Mouse (Mus musculus): ENCODE results near the gene Rassf4. TPM values are rescaled to one million over a fixed set of nuclear protein-coding genes. Genes with fewer than 3 reads are reported as not detected.

The Rassf4 gene
- 6.1 and 6.3 TPM in 2 replicates for polyA plus RNA-seq (2015; fragmentation: Nextera tagmentation; extraction: Ambion mirVana)

- Histone ChIP-seq H3K27me3 (ENCODE audit: insufficient read depth, low read length) (no peaks in the 10 kb centered on the region), H3K9ac (replicated peaks; ENCODE audit: low read length) (peak within 1 kb of the TSS; percentile 59), H3K4me2 (replicated peaks; ENCODE audit: low read depth, low read length) (peak within 1 kb of the TSS; percentile 96), H3K36me3 (ENCODE audit: insufficient read depth, low read length) (no peaks in the 10 kb centered on the region), H3K9me3 (ENCODE audit: low read length) (no peaks in the 10 kb centered on the region), H3K27ac (ENCODE audit: low read length) (peak within 1 kb of the TSS; percentile 21), H3K4me3 (ENCODE audit: low read length) (peak within 1 kb of the TSS; percentile 49), H3K4me1 (ENCODE audit: insufficient read depth, low read length) (peaks cover 23% of the 10 kb centered on the region)
- WGBS: under 1% methylated on average over 44 of the region's 44 CpGs
- peak; percentile 91 for ATAC-seq (ENCODE audit: low FRiP score, low TSS enrichment)
These were observed at the start of gene Rassf4 for GRCm38 (mm10) chr6:116673471-116674282. Gene Rassf4 (minus strand): TSS chr6:116673952.

GRCm38 (mm10) chr6:116718920-116719319 lies 45.2 kb upstream of the Rassf4 start:
- no peak for ATAC-seq (ENCODE audit: low FRiP score, low TSS enrichment)
- Histone ChIP-seq H3K9ac (replicated peaks; ENCODE audit: low read length) (no peak overlapping the region), H3K9me3 (ENCODE audit: low read length) (no peaks in the 10 kb centered on the region), H3K27ac (ENCODE audit: low read length) (no peak overlapping the region), H3K4me2 (replicated peaks; ENCODE audit: low read depth, low read length) (no peak overlapping the region), H3K4me1 (ENCODE audit: insufficient read depth, low read length) (peaks cover 12% of the 10 kb centered on the region; the same call in 1 of the 2 replicates), H3K27me3 (ENCODE audit: insufficient read depth, low read length) (no peaks in the 10 kb centered on the region; the same call in 1 of the 2 replicates), H3K4me3 (ENCODE audit: low read length) (no peak overlapping the region), H3K36me3 (ENCODE audit: insufficient read depth, low read length) (no peaks in the 10 kb centered on the region)
- WGBS: 60% methylated on average over 4 of the region's 4 CpGs

- ATAC-seq (ENCODE audit: low FRiP score, low TSS enrichment): no peak
- H3K36me3 ChIP-seq (ENCODE audit: insufficient read depth, low read length): no peaks in the 10 kb centered on the region
- no peaks in the 10 kb centered on the region for H3K9me3 ChIP-seq (ENCODE audit: low read length)
- no peaks in the 10 kb centered on the region; the same call in 1 of the 2 replicates for H3K27me3 ChIP-seq (ENCODE audit: insufficient read depth, low read length)
- H3K4me2 ChIP-seq (replicated peaks; ENCODE audit: low read depth, low read length): no peak overlapping the region
- H3K4me1 ChIP-seq (ENCODE audit: insufficient read depth, low read length): peaks cover 12% of the 10 kb centered on the region; the same call in 1 of the 2 replicates
- H3K9ac ChIP-seq (replicated peaks; ENCODE audit: low read length): no peak overlapping the region
- H3K4me3 ChIP-seq (ENCODE audit: low read length): no peak overlapping the region
- 75% methylated on average over 4 of the region's 4 CpGs for WGBS
- H3K27ac ChIP-seq (ENCODE audit: low read length): no peak overlapping the region
These were observed 44.6 kb upstream of the Rassf4 start for GRCm38 (mm10) chr6:116718361-116718760.

GRCm38 (mm10) chr6:116717851-116718250 lies 44.1 kb upstream of the Rassf4 start:
- WGBS: 74% methylated on average over 7 of the region's 7 CpGs
- Histone ChIP-seq H3K27ac (ENCODE audit: low read length) (no peak overlapping the region), H3K4me1 (ENCODE audit: insufficient read depth, low read length) (peaks cover 12% of the 10 kb centered on the region; the same call in 1 of the 2 replicates), H3K27me3 (ENCODE audit: insufficient read depth, low read length) (no peaks in the 10 kb centered on the region; the same call in 1 of the 2 replicates), H3K9me3 (ENCODE audit: low read length) (no peaks in the 10 kb centered on the region), H3K9ac (replicated peaks; ENCODE audit: low read length) (no peak overlapping the region), H3K36me3 (ENCODE audit: insufficient read depth, low read length) (no peaks in the 10 kb centered on the region), H3K4me2 (replicated peaks; ENCODE audit: low read depth, low read length) (no peak overlapping the region), H3K4me3 (ENCODE audit: low read length) (no peak overlapping the region)
- no peak for ATAC-seq (ENCODE audit: low FRiP score, low TSS enrichment)

GRCm38 (mm10) chr6:116716666-116717065 lies 42.9 kb upstream of the Rassf4 start, which contains the start of gene Tmem72:
Gene Tmem72 (minus strand): TSS chr6:116716913.
- Histone ChIP-seq H3K27ac (ENCODE audit: low read length) (peak within 1 kb of the TSS; percentile 75), H3K36me3 (ENCODE audit: insufficient read depth, low read length) (no peaks in the 10 kb centered on the region), H3K9ac (replicated peaks; ENCODE audit: low read length) (peak within 1 kb of the TSS; percentile 16; the same call in 1 of the 2 replicates), H3K4me1 (ENCODE audit: insufficient read depth, low read length) (peaks cover 12% of the 10 kb centered on the region; the same call in 1 of the 2 replicates), H3K4me3 (ENCODE audit: low read length) (peak within 1 kb of the TSS; percentile 1; the same call in 1 of the 2 replicates), H3K27me3 (ENCODE audit: insufficient read depth, low read length) (no peaks in the 10 kb centered on the region; the same call in 1 of the 2 replicates), H3K4me2 (replicated peaks; ENCODE audit: low read depth, low read length) (peak within 1 kb of the TSS; percentile 31), H3K9me3 (ENCODE audit: low read length) (no peaks in the 10 kb centered on the region)
- ATAC-seq (ENCODE audit: low FRiP score, low TSS enrichment): peak; percentile 96
- 45% methylated on average over 8 of the region's 8 CpGs for WGBS

- ATAC-seq (ENCODE audit: low FRiP score, low TSS enrichment): no peak
These were observed 41.4 kb upstream of the Rassf4 start for GRCm38 (mm10) chr6:116715166-116715565.

GRCm38 (mm10) chr6:116714576-116714975 lies 40.8 kb upstream of the Rassf4 start:
- H3K9ac ChIP-seq (replicated peaks; ENCODE audit: low read length): no peak overlapping the region
- H3K4me2 ChIP-seq (replicated peaks; ENCODE audit: low read depth, low read length): 0 out of 2 replicates have a peak overlapping the region, but pooled peaks have one; percentile 14
- H3K27me3 ChIP-seq (ENCODE audit: insufficient read depth, low read length): no peaks in the 10 kb centered on the region; the same call in 1 of the 2 replicates
- no peaks in the 10 kb centered on the region for H3K36me3 ChIP-seq (ENCODE audit: insufficient read depth, low read length)
- H3K27ac ChIP-seq (ENCODE audit: low read length): no peak overlapping the region
- WGBS: 70% methylated on average over 5 of the region's 5 CpGs
- peaks cover 12% of the 10 kb centered on the region; the same call in 1 of the 2 replicates for H3K4me1 ChIP-seq (ENCODE audit: insufficient read depth, low read length)
- H3K9me3 ChIP-seq (ENCODE audit: low read length): no peaks in the 10 kb centered on the region
- no peak overlapping the region for H3K4me3 ChIP-seq (ENCODE audit: low read length)
- no peak for ATAC-seq (ENCODE audit: low FRiP score, low TSS enrichment)

More at GRCm38 (mm10) chr6:116715166-116715565, 41.4 kb upstream of the Rassf4 start:
- Histone ChIP-seq H3K4me3 (ENCODE audit: low read length) (no peak overlapping the region), H3K27ac (ENCODE audit: low read length) (0 out of 2 replicates have a peak overlapping the region, but pooled peaks have one; percentile 29), H3K4me2 (replicated peaks; ENCODE audit: low read depth, low read length) (peak overlapping the region; percentile 31; the same call in 1 of the 2 replicates), H3K9me3 (ENCODE audit: low read length) (no peaks in the 10 kb centered on the region), H3K4me1 (ENCODE audit: insufficient read depth, low read length) (peaks cover 12% of the 10 kb centered on the region; the same call in 1 of the 2 replicates), H3K27me3 (ENCODE audit: insufficient read depth, low read length) (no peaks in the 10 kb centered on the region; the same call in 1 of the 2 replicates), H3K36me3 (ENCODE audit: insufficient read depth, low read length) (no peaks in the 10 kb centered on the region), H3K9ac (replicated peaks; ENCODE audit: low read length) (no peak overlapping the region)
- 72% methylated on average over 2 of the region's 2 CpGs for WGBS

GRCm38 (mm10) chr6:116713966-116714365 lies 40.2 kb upstream of the Rassf4 start:
- no peaks in the 10 kb centered on the region; the same call in 1 of the 2 replicates for H3K27me3 ChIP-seq (ENCODE audit: insufficient read depth, low read length)
- H3K36me3 ChIP-seq (ENCODE audit: insufficient read depth, low read length): no peaks in the 10 kb centered on the region
- H3K9ac ChIP-seq (replicated peaks; ENCODE audit: low read length): no peak overlapping the region
- H3K9me3 ChIP-seq (ENCODE audit: low read length): no peaks in the 10 kb centered on the region
- WGBS: 85% methylated on average over 3 of the region's 3 CpGs
- H3K4me3 ChIP-seq (ENCODE audit: low read length): no peak overlapping the region
- H3K27ac ChIP-seq (ENCODE audit: low read length): no peak overlapping the region
- ATAC-seq (ENCODE audit: low FRiP score, low TSS enrichment): no peak
- no peak overlapping the region for H3K4me2 ChIP-seq (replicated peaks; ENCODE audit: low read depth, low read length)
- peaks cover 12% of the 10 kb centered on the region; the same call in 1 of the 2 replicates for H3K4me1 ChIP-seq (ENCODE audit: insufficient read depth, low read length)

- Histone ChIP-seq H3K9ac (replicated peaks; ENCODE audit: low read length) (no peak overlapping the region), H3K9me3 (ENCODE audit: low read length) (no peaks in the 10 kb centered on the region), H3K4me1 (ENCODE audit: insufficient read depth, low read length) (peaks cover 8% of the 10 kb centered on the region; the same call in 1 of the 2 replicates), H3K36me3 (ENCODE audit: insufficient read depth, low read length) (no peaks in the 10 kb centered on the region), H3K4me3 (ENCODE audit: low read length) (no peak overlapping the region), H3K4me2 (replicated peaks; ENCODE audit: low read depth, low read length) (no peak overlapping the region), H3K27me3 (ENCODE audit: insufficient read depth, low read length) (no peaks in the 10 kb centered on the region; the same call in 1 of the 2 replicates), H3K27ac (ENCODE audit: low read length) (no peak overlapping the region; the same call in 1 of the 2 replicates)
- no peak for ATAC-seq (ENCODE audit: low FRiP score, low TSS enrichment)
- 78% methylated on average over 3 of the region's 3 CpGs for WGBS
These were observed 38.8 kb upstream of the Rassf4 start for GRCm38 (mm10) chr6:116712503-116712902.

Data from kidney, embryonic 16.5 days (tissue).